Mouse (Mus musculus): ENCODE results near the gene Acad12. TPM values are rescaled to one million over a fixed set of nuclear protein-coding genes. Genes with fewer than 3 reads are reported as not detected.
A peak's percentile ranks its signal among the peaks of the same experiment; 100 is the strongest.

The Acad12 gene
- polyA plus RNA-seq, 1 experiment, result 47.0 TPM

- no peak overlapping the region for H3K4me3 ChIP-seq (ENCODE audit: insufficient read depth, low read depth, low read length)
Measured at GRCm38 (mm10) chr5:121597332-121597731, 21.4 kb downstream of the Acad12 start.

GRCm38 (mm10) chr5:121596226-121596625 lies 22.5 kb downstream of the Acad12 start:
- DNase-seq, result no peak
- H3K4me1 ChIP-seq (ENCODE audit: control insufficient read depth, insufficient read depth, low read length), result peaks cover 12% of the 10 kb centered on the region; the same call in 1 of the 2 replicates
- no peak overlapping the region for H3K4me3 ChIP-seq (ENCODE audit: insufficient read depth, low read depth, low read length)
- TF ChIP-seq POLR2A (IDR thresholded peaks at IDR 0.05; ENCODE audit: low read depth, low read length), result no peak
- TF ChIP-seq CTCF (conservative IDR thresholded peaks at IDR 0.05; ENCODE audit: insufficient read depth, insufficient read length, low read depth, low read length), result no peak
- WGBS, result 65% methylated on average over 6 of the region's 6 CpGs
- no peak overlapping the region for H3K27ac ChIP-seq (ENCODE audit: insufficient read depth, low read depth, low read length)
- no peaks in the 10 kb centered on the region for H3K27me3 ChIP-seq (replicated peaks; ENCODE audit: control insufficient read depth, insufficient read depth, low read length)
- no peaks in the 10 kb centered on the region for H3K36me3 ChIP-seq (ENCODE audit: control insufficient read depth, insufficient read depth, low read length)

More at GRCm38 (mm10) chr5:121597332-121597731, 21.4 kb downstream of the Acad12 start:
- Histone ChIP-seq H3K27me3 (replicated peaks; ENCODE audit: control insufficient read depth, insufficient read depth, low read length) (no peaks in the 10 kb centered on the region), H3K4me1 (ENCODE audit: control insufficient read depth, insufficient read depth, low read length) (peaks cover 7% of the 10 kb centered on the region; the same call in 1 of the 2 replicates), H3K36me3 (ENCODE audit: control insufficient read depth, insufficient read depth, low read length) (no peaks in the 10 kb centered on the region), H3K27ac (ENCODE audit: insufficient read depth, low read depth, low read length) (no peak overlapping the region)
- TF ChIP-seq POLR2A (IDR thresholded peaks at IDR 0.05; ENCODE audit: low read depth, low read length), result no peak
- no peak for TF ChIP-seq CTCF (conservative IDR thresholded peaks at IDR 0.05; ENCODE audit: insufficient read depth, insufficient read length, low read depth, low read length)
- no peak for DNase-seq
- 70% methylated on average over 4 of the region's 4 CpGs for WGBS

GRCm38 (mm10) chr5:121595758-121596157 lies 23.0 kb downstream of the Acad12 start:
- no peaks in the 10 kb centered on the region for H3K36me3 ChIP-seq (ENCODE audit: control insufficient read depth, insufficient read depth, low read length)
- DNase-seq, result no peak
- TF ChIP-seq CTCF (conservative IDR thresholded peaks at IDR 0.05; ENCODE audit: insufficient read depth, insufficient read length, low read depth, low read length) (no peak), POLR2A (IDR thresholded peaks at IDR 0.05; ENCODE audit: low read depth, low read length) (no peak)
- H3K27ac ChIP-seq (ENCODE audit: insufficient read depth, low read depth, low read length), result no peak overlapping the region
- no peak overlapping the region for H3K4me3 ChIP-seq (ENCODE audit: insufficient read depth, low read depth, low read length)
- no peaks in the 10 kb centered on the region for H3K27me3 ChIP-seq (replicated peaks; ENCODE audit: control insufficient read depth, insufficient read depth, low read length)
- 81% methylated on average over 6 of the region's 6 CpGs for WGBS
- peaks cover 12% of the 10 kb centered on the region; the same call in 1 of the 2 replicates for H3K4me1 ChIP-seq (ENCODE audit: control insufficient read depth, insufficient read depth, low read length)

GRCm38 (mm10) chr5:121594714-121595313 lies 23.9 kb downstream of the Acad12 start:
- no peak for DNase-seq
- H3K36me3 ChIP-seq (ENCODE audit: control insufficient read depth, insufficient read depth, low read length), result no peaks in the 10 kb centered on the region
- 72% methylated on average over 6 of the region's 6 CpGs for WGBS
- no peak overlapping the region for H3K27ac ChIP-seq (ENCODE audit: insufficient read depth, low read depth, low read length)
- TF ChIP-seq POLR2A (IDR thresholded peaks at IDR 0.05; ENCODE audit: low read depth, low read length) (no peak), CTCF (conservative IDR thresholded peaks at IDR 0.05; ENCODE audit: insufficient read depth, insufficient read length, low read depth, low read length) (no peak)
- H3K27me3 ChIP-seq (replicated peaks; ENCODE audit: control insufficient read depth, insufficient read depth, low read length), result no peaks in the 10 kb centered on the region
- H3K4me1 ChIP-seq (ENCODE audit: control insufficient read depth, insufficient read depth, low read length), result peaks cover 12% of the 10 kb centered on the region; the same call in 1 of the 2 replicates
- H3K4me3 ChIP-seq (ENCODE audit: insufficient read depth, low read depth, low read length), result no peak overlapping the region

- peak; percentile 96 for DNase-seq
- no peaks in the 10 kb centered on the region for H3K27me3 ChIP-seq (replicated peaks; ENCODE audit: control insufficient read depth, insufficient read depth, low read length)
- peak within 1 kb of the TSS; percentile 84 for H3K27ac ChIP-seq (ENCODE audit: insufficient read depth, low read depth, low read length)
- peak within 1 kb of the TSS; percentile 73 for H3K4me3 ChIP-seq (ENCODE audit: insufficient read depth, low read depth, low read length)
- no peaks in the 10 kb centered on the region for H3K36me3 ChIP-seq (ENCODE audit: control insufficient read depth, insufficient read depth, low read length)
- peaks cover 12% of the 10 kb centered on the region; the same call in 1 of the 2 replicates for H3K4me1 ChIP-seq (ENCODE audit: control insufficient read depth, insufficient read depth, low read length)
- 3% methylated on average over 47 of the region's 47 CpGs for WGBS
- TF ChIP-seq CTCF (conservative IDR thresholded peaks at IDR 0.05; ENCODE audit: insufficient read depth, insufficient read length, low read depth, low read length), result no peak
- peak; percentile 95 for TF ChIP-seq POLR2A (IDR thresholded peaks at IDR 0.05; ENCODE audit: low read depth, low read length)
Measured at GRCm38 (mm10) chr5:121593451-121594401, 25.0 kb downstream of the Acad12 start, which contains the start of gene Aldh2. Gene Aldh2 (minus strand): TSS chr5:121593824.

- no peak for TF ChIP-seq CTCF (conservative IDR thresholded peaks at IDR 0.05; ENCODE audit: insufficient read depth, insufficient read length, low read depth, low read length)
- no peak for TF ChIP-seq POLR2A (IDR thresholded peaks at IDR 0.05; ENCODE audit: low read depth, low read length)
- DNase-seq, result peak; percentile 27
- Histone ChIP-seq H3K27ac (ENCODE audit: insufficient read depth, low read depth, low read length) (peak overlapping the region; percentile 84), H3K4me3 (ENCODE audit: insufficient read depth, low read depth, low read length) (peak overlapping the region; percentile 73), H3K36me3 (ENCODE audit: control insufficient read depth, insufficient read depth, low read length) (no peaks in the 10 kb centered on the region), H3K27me3 (replicated peaks; ENCODE audit: control insufficient read depth, insufficient read depth, low read length) (no peaks in the 10 kb centered on the region), H3K4me1 (ENCODE audit: control insufficient read depth, insufficient read depth, low read length) (peaks cover 12% of the 10 kb centered on the region; the same call in 1 of the 2 replicates)
- WGBS, result 5% methylated on average over 33 of the region's 33 CpGs
Measured at GRCm38 (mm10) chr5:121592816-121593407, 25.8 kb downstream of the Acad12 start.
